Mouse (Mus musculus): Measurements from ENCODE around the gene Jak1.

DNA sequence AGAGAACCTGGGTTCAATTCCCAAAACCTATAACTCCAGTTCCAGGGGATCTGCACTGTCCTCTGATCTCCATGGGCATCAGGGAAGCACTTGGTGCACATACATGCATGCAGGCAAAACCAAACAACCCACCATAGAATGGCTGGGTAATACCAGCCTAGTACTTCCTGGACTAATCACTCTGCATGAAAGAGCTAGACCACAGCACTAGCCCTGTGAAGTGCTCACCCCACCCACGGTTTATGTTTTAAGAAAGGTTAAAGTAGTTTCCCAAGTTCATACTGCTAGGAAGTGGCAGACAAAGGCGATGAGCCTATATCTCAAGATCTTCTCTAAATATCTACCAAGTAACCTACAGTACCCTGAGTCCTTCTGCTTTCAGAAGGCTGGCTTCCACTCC lies 51.6 kb downstream of the Jak1 start:
- no peak for TF ChIP-seq CTCF (IDR thresholded peaks at IDR 0.05; ENCODE audit: low read depth)
- no peak for TF ChIP-seq EP300 (IDR thresholded peaks at IDR 0.05; ENCODE audit: low read depth)
